Mouse (Mus musculus) stomach, embryonic 16.5 days (tissue): Measurements from ENCODE around the gene Tbc1d8b. TPM values are rescaled to one million over a fixed set of nuclear protein-coding genes. Genes with fewer than 3 reads are reported as not detected.

ENCODE experiments used
- ATAC-seq: fragments of 200-750 bp; cut with Nextera tagmentation; 2 replicates; pipeline ENCODE4 v1.8.0; 2017; ENCODE audit warnings: moderate number of reproducible peaks, moderate TSS enrichment; ENCODE audit not compliant: insufficient read depth, low FRiP score
- H3K27ac ChIP-seq: fragments of 300-500 bp; sonication (generic); 2 replicates; pipeline ENCODE4 v1.5.1; 2014; ENCODE audit warnings: low read length
- H3K27me3 ChIP-seq: fragments of 300-500 bp; sonication (generic); 2 replicates; pipeline ENCODE4 v1.6.1; 2014; ENCODE audit warnings: low read length, control low read depth, mixed read lengths; ENCODE audit not compliant: control insufficient read depth, insufficient read depth
- H3K36me3 ChIP-seq: fragments of 300-500 bp; sonication (generic); 2 replicates; pipeline ENCODE4 v1.6.1; 2014; ENCODE audit warnings: low read length; ENCODE audit not compliant: control insufficient read depth, insufficient read depth
- H3K4me1 ChIP-seq: fragments of 300-500 bp; sonication (generic); 2 replicates; pipeline ENCODE4 v1.6.1; 2014; ENCODE audit warnings: low read length, control low read depth, mixed read lengths; ENCODE audit not compliant: control insufficient read depth, insufficient read depth
- H3K4me2 ChIP-seq: fragments of 300-500 bp; sonication (generic); 2 replicates; pipeline ENCODE4 v1.6.1; 2014; ENCODE audit warnings: low read depth, low read length, mixed read lengths
- H3K4me3 ChIP-seq: fragments of 300-500 bp; sonication (generic); replicated peaks from 2 replicates; pipeline ENCODE4 v1.5.1; 2014; ENCODE audit warnings: mild to moderate bottlenecking, low read length
- H3K9ac ChIP-seq: fragments of 300-500 bp; sonication (generic); 2 replicates; pipeline ENCODE4 v1.6.1; 2014; ENCODE audit warnings: low read length
- H3K9me3 ChIP-seq: fragments of 300-500 bp; sonication (generic); replicated peaks from 2 replicates; pipeline ENCODE4 v1.6.1; 2016; ENCODE audit warnings: low read length, control low read depth; ENCODE audit not compliant: control insufficient read depth
- WGBS: fragments of 180-500 bp; shearing (Covaris S2); extraction: QIAGEN DNeasy Blood & Tissue Kit; methylation state at CpG from one replicate; pipeline ENCODE4 v1.1.7; 2014; 5-methylcytosine and 5-hydroxymethylcytosine counted together
- polyA plus RNA-seq: library from polyadenylated mRNA; unstranded; fragments of >200 nt; fragmentation: Nextera tagmentation; extraction: Ambion mirVana; gene quantifications from 2 replicates; pipeline ENCODE4 v1.2.1, GENCODE M21; 2015

The Tbc1d8b gene
- polyA plus RNA-seq, 1 experiment from 2014 or later = 4.7 TPM

- 66% methylated on average over 7 of the region's 7 CpGs for WGBS
Measured at GRCm38 (mm10) chrX:139794072-139794845, 109.5 kb downstream of the Tbc1d8b start.

GRCm38 (mm10) chrX:139796037-139796436, 111.2 kb downstream of the Tbc1d8b start:
- no peak for ATAC-seq
- peaks cover 5% of the 10 kb centered on the region; the same call in 1 of the 2 replicates for H3K27me3 ChIP-seq
- WGBS = 86% methylated on average over 6 of the region's 6 CpGs
- no peaks in the 10 kb centered on the region for H3K36me3 ChIP-seq
- no peaks in the 10 kb centered on the region for H3K9me3 ChIP-seq
- no peak overlapping the region for H3K4me3 ChIP-seq
- no peak overlapping the region for H3K27ac ChIP-seq
- no peaks in the 10 kb centered on the region for H3K4me1 ChIP-seq
- no peak overlapping the region for H3K9ac ChIP-seq
- no peak overlapping the region for H3K4me2 ChIP-seq

More at GRCm38 (mm10) chrX:139794072-139794845, 109.5 kb downstream of the Tbc1d8b start:
- no peak overlapping the region for H3K9ac ChIP-seq
- H3K27me3 ChIP-seq = peaks cover 3% of the 10 kb centered on the region
- no peak overlapping the region for H3K27ac ChIP-seq
- H3K36me3 ChIP-seq = no peaks in the 10 kb centered on the region
- H3K4me1 ChIP-seq = no peaks in the 10 kb centered on the region
- ATAC-seq = no peak
- H3K4me2 ChIP-seq = no peak overlapping the region
- H3K9me3 ChIP-seq = no peaks in the 10 kb centered on the region
- H3K4me3 ChIP-seq = no peak overlapping the region

GRCm38 (mm10) chrX:139797875-139798274, 113.1 kb downstream of the Tbc1d8b start:
- H3K9me3 ChIP-seq = no peaks in the 10 kb centered on the region
- no peak for ATAC-seq
- H3K27me3 ChIP-seq = peaks cover 6% of the 10 kb centered on the region; the same call in 1 of the 2 replicates
- no peaks in the 10 kb centered on the region for H3K4me1 ChIP-seq
- 72% methylated on average over 9 of the region's 9 CpGs for WGBS
- H3K27ac ChIP-seq = no peak overlapping the region
- no peak overlapping the region for H3K4me3 ChIP-seq
- H3K36me3 ChIP-seq = no peaks in the 10 kb centered on the region
- H3K4me2 ChIP-seq = no peak overlapping the region
- H3K9ac ChIP-seq = no peak overlapping the region

GRCm38 (mm10) chrX:139799953-139800352, 115.2 kb downstream of the Tbc1d8b start:
- no peaks in the 10 kb centered on the region for H3K4me1 ChIP-seq
- H3K4me3 ChIP-seq = no peak overlapping the region
- H3K4me2 ChIP-seq = no peak overlapping the region
- H3K9me3 ChIP-seq = no peaks in the 10 kb centered on the region
- H3K27me3 ChIP-seq = peaks cover 6% of the 10 kb centered on the region; the same call in 1 of the 2 replicates
- H3K9ac ChIP-seq = no peak overlapping the region
- no peak overlapping the region for H3K27ac ChIP-seq
- ATAC-seq = no peak
- H3K36me3 ChIP-seq = no peaks in the 10 kb centered on the region
- 62% methylated on average over 3 of the region's 3 CpGs for WGBS

- no peaks in the 10 kb centered on the region for H3K36me3 ChIP-seq
- 61% methylated on average over 8 of the region's 8 CpGs for WGBS
- H3K4me2 ChIP-seq = no peak within 1 kb of the TSS
- H3K4me3 ChIP-seq = no peak within 1 kb of the TSS
- H3K27ac ChIP-seq = no peak within 1 kb of the TSS
- no peaks in the 10 kb centered on the region for H3K9me3 ChIP-seq
- no peaks in the 10 kb centered on the region for H3K4me1 ChIP-seq
- H3K9ac ChIP-seq = no peak within 1 kb of the TSS
- H3K27me3 ChIP-seq = peaks cover 6% of the 10 kb centered on the region; the same call in 1 of the 2 replicates
- ATAC-seq = no peak
Measured at GRCm38 (mm10) chrX:139800406-139800878, 115.6 kb downstream of the Tbc1d8b start, which contains the start of gene Cldn2. Cldn2 (plus strand) TSS chrX:139800828.

Other genes starting within 250 kb of the Tbc1d8b start
- 1.8 and 2.9 TPM in 2 replicates for gene D330045A20Rik, start 204.6 kb upstream of the Tbc1d8b start, polyA plus RNA-seq
- 45.8 and 46.0 TPM in 2 replicates for gene Rnf128, start 121.7 kb upstream of the Tbc1d8b start, polyA plus RNA-seq
- 0.30 and 0.45 TPM in 2 replicates for gene Gm15013, start 29.5 kb downstream of the Tbc1d8b start, polyA plus RNA-seq
- gene Ripply1, start 97.4 kb downstream of the Tbc1d8b start, polyA plus RNA-seq = 0.45 TPM in 1 of 2 replicates, not detected in the other
- 10.8 and 13.4 TPM in 2 replicates for gene Cldn2, start 115.8 kb downstream of the Tbc1d8b start, polyA plus RNA-seq
- 11.9 and 18.0 TPM in 2 replicates for gene Morc4, start 186.7 kb downstream of the Tbc1d8b start, polyA plus RNA-seq